Mouse (Mus musculus) forebrain, embryonic 14.5 days (tissue): ENCODE results near the gene Atp7a. TPM values are rescaled to one million over a fixed set of nuclear protein-coding genes. Genes with fewer than 3 reads are reported as not detected.
A peak's percentile ranks its signal among the peaks of the same experiment; 100 is the strongest.
"Not testable (repeated sequence)": the region's sequence is repeated elsewhere in the genome, so short reads cannot be mapped to it uniquely, and the experiment has no call there.

ENCODE experiments used
- ATAC-seq: fragments of 200-750 bp; cut with Nextera tagmentation; 2 replicates; pipeline ENCODE4 v1.8.0; 2017; ENCODE audit warnings: mild to moderate bottlenecking, moderate library complexity
- DNase-seq: peaks from one replicate; pipeline ENCODE4 v3.0.0-alpha.2; 2015; ENCODE audit warnings: low spot score
- H3K27ac ChIP-seq: fragments of 300-500 bp; sonication (generic); 2 replicates; pipeline ENCODE4 v1.5.1; 2014; ENCODE audit warnings: low read depth, mild to moderate bottlenecking, control low read depth, low read length, moderate library complexity
- H3K27me3 ChIP-seq: fragments of 300-500 bp; sonication (generic); replicated peaks from 2 replicates; pipeline ENCODE4 v1.6.1; 2014; ENCODE audit warnings: low read length, control low read depth, mixed read lengths; ENCODE audit not compliant: control insufficient read depth, insufficient read depth
- H3K36me3 ChIP-seq: fragments of 300-500 bp; sonication (generic); 2 replicates; pipeline ENCODE4 v1.6.1; 2014; ENCODE audit warnings: low read length, control low read depth; ENCODE audit not compliant: control insufficient read depth, insufficient read depth
- H3K4me1 ChIP-seq: fragments of 300-500 bp; sonication (generic); 2 replicates; pipeline ENCODE4 v1.6.1; 2014; ENCODE audit warnings: antibody characterized with exemption, low read length, control low read depth; ENCODE audit not compliant: control insufficient read depth, insufficient read depth
- H3K4me2 ChIP-seq: fragments of 300-500 bp; sonication (generic); 2 replicates; pipeline ENCODE4 v1.6.1; 2014; ENCODE audit warnings: mild to moderate bottlenecking, control low read depth, low read length
- H3K4me3 ChIP-seq: fragments of 300-500 bp; sonication (generic); 2 replicates; pipeline ENCODE4 v1.5.1; 2014; ENCODE audit warnings: low read depth, low read length, control low read depth
- H3K9ac ChIP-seq: fragments of 300-500 bp; sonication (generic); 2 replicates; pipeline ENCODE4 v1.6.1; 2014; ENCODE audit warnings: mild to moderate bottlenecking, low read length, control low read depth, moderate library complexity
- H3K9me3 ChIP-seq: fragments of 300-500 bp; sonication (generic); replicated peaks from 2 replicates; pipeline ENCODE4 v1.6.1; 2016; ENCODE audit warnings: low read length, control low read depth, mixed read lengths; ENCODE audit not compliant: control insufficient read depth
- WGBS: fragments of 180-500 bp; shearing (Covaris S2); extraction: QIAGEN DNeasy Blood & Tissue Kit; methylation state at CpG from one replicate; pipeline ENCODE4 v1.1.7; 2014; 5-methylcytosine and 5-hydroxymethylcytosine counted together
- polyA plus RNA-seq: library from polyadenylated mRNA; unstranded; fragments of >200 nt; fragmentation: Nextera tagmentation; extraction: Ambion mirVana; gene quantifications from 2 replicates; pipeline ENCODE4 v1.2.1, GENCODE M21; 2014

Gene Atp7a
- polyA plus RNA-seq, 1 experiment from 2014 or later, result 15.8 TPM

GRCm38 (mm10) chrX:106045928-106046327, 18.9 kb downstream of the Atp7a start:
- 86% methylated on average over 9 of the region's 9 CpGs for WGBS
- H3K9ac ChIP-seq, result no peak overlapping the region
- no peak overlapping the region for H3K4me2 ChIP-seq
- ATAC-seq (no peak), DNase-seq (no peak)
- H3K27me3 ChIP-seq, result no peaks in the 10 kb centered on the region
- no peaks in the 10 kb centered on the region for H3K36me3 ChIP-seq
- H3K4me1 ChIP-seq, result no peaks in the 10 kb centered on the region
- no peaks in the 10 kb centered on the region for H3K9me3 ChIP-seq
- no peak overlapping the region for H3K4me3 ChIP-seq
- no peak overlapping the region for H3K27ac ChIP-seq

- no peak overlapping the region for H3K9ac ChIP-seq
- H3K36me3 ChIP-seq, result no peaks in the 10 kb centered on the region
- no peaks in the 10 kb centered on the region for H3K27me3 ChIP-seq
- no peak overlapping the region for H3K4me3 ChIP-seq
- ATAC-seq (no peak), DNase-seq (no peak)
- H3K27ac ChIP-seq, result no peak overlapping the region
- H3K4me1 ChIP-seq, result no peaks in the 10 kb centered on the region
- WGBS, result 72% methylated on average over 1 of the region's 1 CpGs
- H3K4me2 ChIP-seq, result no peak overlapping the region
- H3K9me3 ChIP-seq, result no peaks in the 10 kb centered on the region
Measured at GRCm38 (mm10) chrX:106048191-106048590, 21.1 kb downstream of the Atp7a start.

- not testable (repeated sequence) for H3K27ac ChIP-seq, H3K4me3 ChIP-seq, H3K9ac ChIP-seq, DNase-seq, H3K4me1 ChIP-seq, ATAC-seq, H3K27me3 ChIP-seq, H3K9me3 ChIP-seq, H3K36me3 ChIP-seq, H3K4me2 ChIP-seq
- 93% methylated on average over 2 of the region's 2 CpGs for WGBS
Measured at GRCm38 (mm10) chrX:106077858-106078257, 50.8 kb downstream of the Atp7a start.

GRCm38 (mm10) chrX:106080811-106081443, 53.9 kb downstream of the Atp7a start:
- H3K27ac ChIP-seq, result no peak overlapping the region
- WGBS, result 38% methylated on average over 13 of the region's 13 CpGs
- no peaks in the 10 kb centered on the region for H3K36me3 ChIP-seq
- H3K4me1 ChIP-seq, result no peaks in the 10 kb centered on the region
- H3K9me3 ChIP-seq, result no peaks in the 10 kb centered on the region
- ATAC-seq (peak; percentile 40; the same call in 1 of the 2 replicates), DNase-seq (peak; percentile 1)
- no peak overlapping the region for H3K4me3 ChIP-seq
- no peaks in the 10 kb centered on the region for H3K27me3 ChIP-seq
- no peak overlapping the region for H3K4me2 ChIP-seq
- no peak overlapping the region for H3K9ac ChIP-seq

- no peaks in the 10 kb centered on the region for H3K4me1 ChIP-seq
- DNase-seq, result no peak
- H3K27ac ChIP-seq, result no peak overlapping the region
- H3K36me3 ChIP-seq, result 0 out of 2 replicates have a peak, but pooled peaks cover 5% of the 10 kb centered on the region
- H3K9ac ChIP-seq, result no peak overlapping the region
- H3K4me3 ChIP-seq, result no peak overlapping the region
- ATAC-seq, result no peak
- no peaks in the 10 kb centered on the region for H3K27me3 ChIP-seq
- no peak overlapping the region for H3K4me2 ChIP-seq
- no peaks in the 10 kb centered on the region for H3K9me3 ChIP-seq
Measured at GRCm38 (mm10) chrX:106082518-106082917, 55.4 kb downstream of the Atp7a start.

- Histone ChIP-seq H3K27ac (no peak overlapping the region), H3K9me3 (no peaks in the 10 kb centered on the region), H3K9ac (no peak overlapping the region), H3K4me3 (no peak overlapping the region), H3K27me3 (no peaks in the 10 kb centered on the region), H3K4me2 (no peak overlapping the region), H3K36me3 (0 out of 2 replicates have a peak, but pooled peaks cover 5% of the 10 kb centered on the region), H3K4me1 (no peaks in the 10 kb centered on the region)
- no peak for DNase-seq
- ATAC-seq, result no peak
- WGBS, result 91% methylated on average over 3 of the region's 3 CpGs
Measured at GRCm38 (mm10) chrX:106085132-106085531, 58.1 kb downstream of the Atp7a start.

- H3K27me3 ChIP-seq, result no peaks in the 10 kb centered on the region
Measured at GRCm38 (mm10) chrX:106085564-106085963, 58.5 kb downstream of the Atp7a start.

GRCm38 (mm10) chrX:106092939-106093338, 65.9 kb downstream of the Atp7a start:
- Histone ChIP-seq H3K36me3 (no peaks in the 10 kb centered on the region), H3K27ac (no peak overlapping the region), H3K4me3 (no peak overlapping the region), H3K27me3 (no peaks in the 10 kb centered on the region), H3K4me1 (no peaks in the 10 kb centered on the region), H3K9me3 (no peaks in the 10 kb centered on the region), H3K9ac (no peak overlapping the region), H3K4me2 (no peak overlapping the region)
- DNase-seq, result peak; percentile 12
- 32% methylated on average over 5 of the region's 5 CpGs for WGBS
- ATAC-seq, result no peak

More at GRCm38 (mm10) chrX:106085564-106085963, 58.5 kb downstream of the Atp7a start:
- Histone ChIP-seq H3K4me3 (no peak overlapping the region), H3K9ac (no peak overlapping the region), H3K9me3 (no peaks in the 10 kb centered on the region), H3K27ac (no peak overlapping the region), H3K4me2 (no peak overlapping the region), H3K36me3 (0 out of 2 replicates have a peak, but pooled peaks cover 5% of the 10 kb centered on the region), H3K4me1 (no peaks in the 10 kb centered on the region)
- ATAC-seq (no peak), DNase-seq (no peak)
- WGBS, result 90% methylated on average over 2 of the region's 2 CpGs

GRCm38 (mm10) chrX:106105464-106105863, 78.4 kb downstream of the Atp7a start:
- 66% methylated on average over 2 of the region's 2 CpGs for WGBS
- Histone ChIP-seq H3K9ac (no peak overlapping the region), H3K4me3 (no peak overlapping the region), H3K27ac (no peak overlapping the region), H3K4me2 (no peak overlapping the region), H3K9me3 (no peaks in the 10 kb centered on the region), H3K4me1 (no peaks in the 10 kb centered on the region), H3K27me3 (no peaks in the 10 kb centered on the region), H3K36me3 (peaks cover 21% of the 10 kb centered on the region; the same call in 1 of the 2 replicates)
- ATAC-seq, result no peak
- DNase-seq, result peak; percentile 35
